Mouse (Mus musculus) small intestine, adult 2 months (tissue): ENCODE measurements around the gene Tm9sf1. TPM values are rescaled to one million over a fixed set of nuclear protein-coding genes. Genes with fewer than 3 reads are reported as not detected.
A peak's percentile ranks its signal among the peaks of the same experiment; 100 is the strongest.

ENCODE experiments used
- H3K27ac ChIP-seq: fragments of 200-500 bp; 2 replicates; pipeline ENCODE4 v1.5.1; 2012; ENCODE audit warnings: low read depth, low read length, control low read depth, inconsistent platforms; ENCODE audit not compliant: insufficient read depth
- H3K27me3 ChIP-seq: fragments of 200-500 bp; 2 replicates; pipeline ENCODE4 v1.6.1; 2012; ENCODE audit warnings: mild to moderate bottlenecking, moderate library complexity, low read length, inconsistent platforms; ENCODE audit not compliant: control insufficient read depth, insufficient read depth
- H3K36me3 ChIP-seq: fragments of 200-500 bp; 2 replicates; pipeline ENCODE4 v1.6.1; 2012; ENCODE audit warnings: mild to moderate bottlenecking, low read length, control low read depth, inconsistent platforms; ENCODE audit not compliant: control insufficient read depth, insufficient read depth
- H3K4me1 ChIP-seq: fragments of 200-500 bp; 2 replicates; pipeline ENCODE4 v1.6.1; 2012; ENCODE audit warnings: low read length, inconsistent platforms, mixed read lengths; ENCODE audit not compliant: control insufficient read depth, insufficient read depth, insufficient read length
- H3K4me3 ChIP-seq: fragments of 200-500 bp; 2 replicates; pipeline ENCODE4 v1.5.1; 2012; ENCODE audit warnings: low read depth, mild to moderate bottlenecking, control low read depth, inconsistent platforms, low read length, moderate library complexity
- CTCF ChIP-seq: fragments of 200-500 bp; IDR thresholded peaks from 2 replicates; pipeline ENCODE4 v1.5.1; 2012; ENCODE audit warnings: low read depth, mild to moderate bottlenecking, control low read depth, inconsistent platforms, low read length, moderate library complexity, mixed read lengths; ENCODE audit not compliant: insufficient replicate concordance, insufficient read length; ENCODE audit errors: extremely low read depth
- POLR2A ChIP-seq: fragments of 200-500 bp; IDR thresholded peaks from 2 replicates; pipeline ENCODE4 v1.6.1; 2012; ENCODE audit warnings: low read depth, mild to moderate bottlenecking, control low read depth, inconsistent platforms, low read length, moderate library complexity
- WGBS: fragments of 180-500 bp; shearing (Covaris S2); methylation state at CpG from one replicate; pipeline ENCODE4 v1.1.7; 2018; 5-methylcytosine and 5-hydroxymethylcytosine counted together
- polyA plus RNA-seq: library from polyadenylated mRNA; depleted of rRNA; stranded (reverse); fragments of >200 nt; gene quantifications from 2 replicates; pipeline ENCODE4 v1.2.3, GENCODE M21; 2012

The Tm9sf1 gene
- polyA plus RNA-seq, 1 experiment: 104 TPM

DNA sequence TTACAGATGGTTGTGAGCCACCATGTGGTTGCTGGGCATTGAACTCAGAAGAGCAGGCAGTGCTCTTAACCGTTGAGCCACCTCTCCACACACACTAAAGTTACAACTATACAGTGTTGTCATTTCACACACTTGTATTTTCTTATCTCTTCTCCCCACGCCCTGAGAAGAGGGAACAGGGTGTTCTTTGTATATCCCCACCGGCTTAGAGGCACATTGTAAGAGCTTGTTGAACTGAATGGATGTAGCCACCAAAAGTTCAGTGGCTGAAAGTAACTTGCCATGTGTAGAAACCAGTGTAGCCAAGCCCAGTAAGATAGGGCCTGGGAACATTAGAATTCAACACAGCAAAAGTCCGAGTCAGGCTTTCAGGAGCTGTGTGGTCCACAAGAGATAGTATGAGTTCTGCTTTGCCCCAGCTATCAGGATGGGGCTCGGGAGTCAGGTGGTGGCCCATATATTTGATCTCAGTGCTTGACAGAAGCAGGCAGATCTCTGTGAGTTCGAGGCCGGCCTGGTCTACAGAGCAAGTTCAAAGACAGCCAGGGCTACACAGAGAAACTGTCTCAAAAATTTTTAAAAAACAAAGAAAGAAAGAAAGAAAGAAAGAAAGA lies 28.9 kb downstream of the Tm9sf1 start:
- peaks cover 12% of the 10 kb centered on the region; the same call in 1 of the 2 replicates for H3K4me1 ChIP-seq
- TF ChIP-seq POLR2A (no peak), CTCF (no peak)
- WGBS: 63% methylated on average over 7 of the region's 7 CpGs
- H3K36me3 ChIP-seq: peaks cover 8% of the 10 kb centered on the region
- H3K27me3 ChIP-seq: no peaks in the 10 kb centered on the region
- H3K4me3 ChIP-seq: no peak overlapping the region
- H3K27ac ChIP-seq: no peak overlapping the region

- Histone ChIP-seq H3K4me1 (peaks cover 9% of the 10 kb centered on the region; the same call in 1 of the 2 replicates), H3K4me3 (no peak overlapping the region), H3K27ac (no peak overlapping the region), H3K27me3 (no peaks in the 10 kb centered on the region), H3K36me3 (peaks cover 22% of the 10 kb centered on the region)
- no peak for TF ChIP-seq CTCF
- TF ChIP-seq POLR2A: no peak
- WGBS: 29% methylated on average over 6 of the region's 6 CpGs
Observed at GRCm38 (mm10) chr14:55613346-55613745, 30.3 kb downstream of the Tm9sf1 start.

DNA sequence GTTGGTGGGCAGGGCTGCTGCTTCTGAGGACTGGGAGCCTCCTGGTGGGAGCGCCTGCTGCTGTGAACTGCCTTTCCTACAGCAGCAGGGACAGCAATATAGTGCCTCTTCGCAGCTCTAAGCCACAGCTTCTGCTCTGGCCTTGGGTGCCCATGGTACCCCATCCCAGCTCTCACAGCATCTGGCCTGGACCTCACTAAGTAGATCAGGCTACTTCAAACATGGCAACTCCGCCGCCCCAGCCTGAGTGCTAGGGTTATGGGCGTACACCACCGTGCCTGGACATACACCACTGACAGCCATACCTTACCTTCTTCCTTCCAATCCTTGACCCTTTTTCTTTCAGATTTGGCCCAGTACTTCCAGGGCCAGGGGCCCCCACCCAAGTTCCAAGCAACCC lies 35.3 kb downstream of the Tm9sf1 start:
- H3K36me3 ChIP-seq: peaks cover 52% of the 10 kb centered on the region
- no peaks in the 10 kb centered on the region for H3K27me3 ChIP-seq
- H3K4me1 ChIP-seq: peaks cover 27% of the 10 kb centered on the region; the same call in 1 of the 2 replicates
- WGBS: 96% methylated on average over 6 of the region's 6 CpGs
- TF ChIP-seq CTCF (no peak), POLR2A (no peak)
- H3K4me3 ChIP-seq: no peak overlapping the region
- no peak overlapping the region for H3K27ac ChIP-seq

- Histone ChIP-seq H3K27ac (peak overlapping the region; percentile 91), H3K36me3 (peaks cover 76% of the 10 kb centered on the region), H3K4me3 (peak overlapping the region; percentile 28), H3K4me1 (peaks cover 23% of the 10 kb centered on the region; the same call in 1 of the 2 replicates), H3K27me3 (no peaks in the 10 kb centered on the region)
- 85% methylated on average over 16 of the region's 16 CpGs for WGBS
- no peak for TF ChIP-seq CTCF
Observed at GRCm38 (mm10) chr14:55605743-55606459, 37.7 kb downstream of the Tm9sf1 start.

DNA sequence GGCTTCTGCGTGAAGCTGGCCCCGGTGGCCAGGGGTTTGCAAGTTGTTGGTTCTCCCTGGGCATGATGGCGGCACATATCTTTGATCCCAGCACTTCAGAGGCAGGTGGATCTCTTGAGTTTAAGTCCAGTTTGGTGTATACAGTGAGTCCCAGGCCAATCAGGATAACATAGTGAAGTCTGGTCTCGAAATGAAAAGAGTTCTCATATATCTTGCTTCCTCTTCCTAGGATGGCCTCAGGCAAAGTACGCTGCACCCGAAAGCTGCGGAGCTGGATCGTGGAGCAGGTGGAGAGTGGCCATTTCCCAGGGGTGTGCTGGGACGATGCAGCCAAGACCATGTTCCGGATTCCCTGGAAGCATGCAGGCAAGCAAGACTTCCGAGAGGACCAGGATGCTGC lies 38.8 kb downstream of the Tm9sf1 start:
- TF ChIP-seq POLR2A (no peak), CTCF (no peak)
- no peaks in the 10 kb centered on the region for H3K27me3 ChIP-seq
- peaks cover 23% of the 10 kb centered on the region; the same call in 1 of the 2 replicates for H3K4me1 ChIP-seq
- 67% methylated on average over 11 of the region's 11 CpGs for WGBS
- peak overlapping the region; percentile 100 for H3K27ac ChIP-seq
- H3K4me3 ChIP-seq: peak overlapping the region; percentile 55
- H3K36me3 ChIP-seq: peaks cover 79% of the 10 kb centered on the region

GRCm38 (mm10) chr14:55603633-55604576 lies 39.7 kb downstream of the Tm9sf1 start:
- H3K27ac ChIP-seq: peak overlapping the region; percentile 100
- 7% methylated on average over 19 of the region's 19 CpGs for WGBS
- H3K4me1 ChIP-seq: peaks cover 23% of the 10 kb centered on the region; the same call in 1 of the 2 replicates
- TF ChIP-seq POLR2A (peak; percentile 47), CTCF (peak; percentile 90)
- H3K27me3 ChIP-seq: no peaks in the 10 kb centered on the region
- peaks cover 79% of the 10 kb centered on the region for H3K36me3 ChIP-seq
- H3K4me3 ChIP-seq: peak overlapping the region; percentile 78

DNA sequence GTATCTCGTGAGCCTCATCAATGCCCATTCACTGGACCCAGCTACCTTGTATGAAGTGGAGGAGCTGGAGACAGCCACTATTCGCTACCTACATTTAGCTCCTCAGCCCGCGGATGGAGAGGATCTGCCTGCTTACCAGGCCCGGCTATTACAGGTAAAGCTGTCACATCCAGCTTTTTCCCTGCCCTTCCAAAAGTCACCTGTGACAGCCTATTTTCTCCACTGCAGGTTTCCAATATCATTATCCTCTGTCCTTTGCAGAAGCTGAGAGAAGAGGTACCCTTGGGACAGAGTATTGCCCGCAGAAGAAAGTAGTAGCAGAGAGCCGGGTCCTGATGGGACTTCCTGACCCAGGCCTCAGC lies 40.4 kb downstream of the Tm9sf1 start, which contains the start of gene Irf9:
Gene Irf9 (plus strand): TSS at position 301 of the 362 bp plus-strand sequence.
- Histone ChIP-seq H3K4me1 (peaks cover 23% of the 10 kb centered on the region; the same call in 1 of the 2 replicates), H3K27me3 (no peaks in the 10 kb centered on the region), H3K27ac (peak within 1 kb of the TSS; percentile 100), H3K4me3 (peak within 1 kb of the TSS; percentile 78), H3K36me3 (peaks cover 79% of the 10 kb centered on the region)
- 69% methylated on average over 7 of the region's 7 CpGs for WGBS
- no peak for TF ChIP-seq CTCF
- no peak for TF ChIP-seq POLR2A
